Mouse (Mus musculus) cerebellum, adult 2 months (tissue): Measurements from ENCODE around the gene Lrp8. TPM values are rescaled to one million over a fixed set of nuclear protein-coding genes. Genes with fewer than 3 reads are reported as not detected.

ENCODE experiments used
- DNase-seq, 2 experiments: peaks; one replicate each; pipeline ENCODE4 v3.0.0; 2021
- H3K27ac ChIP-seq: fragments of 200-500 bp; 2 replicates; pipeline ENCODE4 v1.5.1; 2012; ENCODE audit warnings: low read length, control low read depth, inconsistent platforms; ENCODE audit not compliant: insufficient read depth
- H3K27me3 ChIP-seq: fragments of 200-500 bp; 2 replicates; pipeline ENCODE4 v1.6.1; 2012; ENCODE audit warnings: inconsistent platforms, mild to moderate bottlenecking, low read length, moderate library complexity; ENCODE audit not compliant: control insufficient read depth, insufficient read depth
- H3K4me1 ChIP-seq: fragments of 200-500 bp; 2 replicates; pipeline ENCODE4 v1.6.1; 2011; ENCODE audit warnings: low read length; ENCODE audit not compliant: control insufficient read depth, insufficient read depth
- H3K4me3 ChIP-seq: fragments of 200-500 bp; replicated peaks from 2 replicates; pipeline ENCODE3; 2011; ENCODE audit warnings: mild to moderate bottlenecking, low read depth, low read length, control low read depth; ENCODE audit not compliant: insufficient read depth
- CTCF ChIP-seq: fragments of 200-500 bp; IDR thresholded peaks from 2 replicates; pipeline ENCODE4 v1.5.1; 2011; ENCODE audit warnings: low read depth, mild to moderate bottlenecking, control low read depth, low read length, moderate library complexity, borderline replicate concordance; ENCODE audit not compliant: insufficient read depth
- POLR2A ChIP-seq: fragments of 200-500 bp; IDR thresholded peaks from 2 replicates; pipeline ENCODE4 v1.6.1; 2011; ENCODE audit warnings: low read length, control low read depth, borderline replicate concordance; ENCODE audit not compliant: insufficient read depth
- WGBS: fragments of 180-500 bp; shearing (Covaris S2); methylation state at CpG from one replicate; pipeline ENCODE4 v1.1.7; 2018; 5-methylcytosine and 5-hydroxymethylcytosine counted together
- polyA plus RNA-seq: library from polyadenylated mRNA; depleted of rRNA; stranded (reverse); fragments of >200 nt; gene quantifications from 2 replicates; pipeline ENCODE4 v1.2.3, GENCODE M21; 2012

Gene Lrp8
- polyA plus RNA-seq, 1 experiment, result 55.4 TPM

DNA sequence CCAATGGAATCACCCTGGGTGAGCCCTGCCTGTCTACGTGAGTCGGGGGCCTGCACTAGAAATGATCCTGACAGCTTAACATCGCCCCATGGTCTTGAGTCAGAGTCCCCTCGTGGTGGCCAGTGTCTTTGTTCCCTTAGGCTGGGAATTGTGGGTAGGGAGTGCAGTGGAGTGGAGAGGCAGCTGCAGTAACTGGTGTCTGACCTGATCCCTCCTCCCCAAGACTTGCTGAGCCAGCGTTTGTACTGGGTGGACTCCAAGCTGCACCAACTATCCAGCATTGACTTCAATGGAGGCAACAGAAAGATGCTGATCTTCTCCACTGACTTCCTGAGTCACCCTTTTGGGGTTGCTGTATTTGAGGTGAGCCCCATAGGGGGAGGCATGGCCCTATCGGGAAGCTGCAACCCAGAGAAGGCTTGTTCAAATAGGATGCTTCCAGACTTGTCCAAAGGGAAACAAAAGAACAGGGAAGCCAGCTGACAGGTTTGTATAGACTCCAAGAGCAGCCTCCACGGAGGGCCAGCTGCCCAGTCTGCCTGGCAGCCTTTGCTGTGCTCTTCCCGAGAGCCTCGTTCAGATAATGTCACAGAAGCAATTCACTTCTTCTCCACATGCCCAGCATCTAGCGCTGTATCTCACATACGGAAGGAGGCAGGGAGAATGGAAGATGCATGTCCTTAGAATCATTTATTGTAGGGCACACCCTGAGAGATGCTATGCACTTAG is 55.1 kb downstream of the Lrp8 start:
- Histone ChIP-seq H3K4me1 (peaks cover 12% of the 10 kb centered on the region), H3K27me3 (no peaks in the 10 kb centered on the region), H3K4me3 (no peak overlapping the region), H3K27ac (peak overlapping the region; percentile 12)
- DNase-seq, result peak; percentile 54 to 72
- 18% methylated on average over 11 of the region's 11 CpGs for WGBS
- TF ChIP-seq CTCF (peak; percentile 46; the same call in 1 of the 2 replicates), POLR2A (no peak)

DNA sequence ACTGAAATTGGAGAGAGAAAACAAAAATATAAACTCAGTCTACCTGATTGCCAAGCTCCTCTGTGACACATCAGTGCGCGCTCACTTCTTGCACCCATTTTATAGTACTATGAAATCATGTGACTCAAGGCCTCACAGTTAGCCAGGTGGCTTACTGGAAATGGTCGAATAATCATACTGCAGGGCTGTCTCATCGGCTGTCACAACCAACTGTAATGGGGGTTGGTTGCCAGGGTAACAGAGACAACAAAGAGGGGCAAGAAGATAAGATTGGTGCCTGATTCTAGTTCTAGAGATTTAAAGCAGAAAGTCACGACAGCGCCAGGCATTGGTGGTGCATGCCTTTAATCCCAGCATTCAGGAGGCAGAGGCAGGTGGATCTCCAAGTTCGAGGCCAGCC is 56.9 kb downstream of the Lrp8 start:
- Histone ChIP-seq H3K4me1 (peaks cover 9% of the 10 kb centered on the region), H3K4me3 (no peak overlapping the region), H3K27ac (no peak overlapping the region), H3K27me3 (no peaks in the 10 kb centered on the region)
- DNase-seq, result no peak
- TF ChIP-seq CTCF, result no peak
- no peak for TF ChIP-seq POLR2A
- 82% methylated on average over 7 of the region's 7 CpGs for WGBS

DNA sequence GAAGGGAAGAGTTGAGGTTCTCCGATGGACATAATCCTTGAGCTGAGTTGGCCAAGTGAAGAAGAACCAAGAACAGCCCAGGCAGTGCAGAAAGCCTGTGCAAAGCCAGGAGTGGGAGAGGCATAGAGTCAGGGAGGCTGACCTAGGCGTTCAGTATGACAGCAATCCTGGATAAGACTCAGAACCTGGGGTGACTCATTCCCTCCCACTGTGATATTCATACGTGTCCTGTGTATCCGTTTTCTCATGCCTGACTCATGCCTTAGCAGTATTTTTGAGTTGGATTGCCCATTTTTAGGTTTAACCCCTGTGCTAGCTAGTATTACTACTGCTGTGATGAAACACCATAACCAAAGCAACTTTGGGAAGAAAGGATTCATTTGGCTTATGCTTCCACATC is 62.8 kb downstream of the Lrp8 start:
- Histone ChIP-seq H3K4me1 (no peaks in the 10 kb centered on the region), H3K27me3 (no peaks in the 10 kb centered on the region), H3K4me3 (no peak overlapping the region), H3K27ac (no peak overlapping the region)
- WGBS, result 51% methylated on average over 4 of the region's 4 CpGs
- DNase-seq, result no peak
- no peak for TF ChIP-seq POLR2A
- TF ChIP-seq CTCF, result no peak

DNA sequence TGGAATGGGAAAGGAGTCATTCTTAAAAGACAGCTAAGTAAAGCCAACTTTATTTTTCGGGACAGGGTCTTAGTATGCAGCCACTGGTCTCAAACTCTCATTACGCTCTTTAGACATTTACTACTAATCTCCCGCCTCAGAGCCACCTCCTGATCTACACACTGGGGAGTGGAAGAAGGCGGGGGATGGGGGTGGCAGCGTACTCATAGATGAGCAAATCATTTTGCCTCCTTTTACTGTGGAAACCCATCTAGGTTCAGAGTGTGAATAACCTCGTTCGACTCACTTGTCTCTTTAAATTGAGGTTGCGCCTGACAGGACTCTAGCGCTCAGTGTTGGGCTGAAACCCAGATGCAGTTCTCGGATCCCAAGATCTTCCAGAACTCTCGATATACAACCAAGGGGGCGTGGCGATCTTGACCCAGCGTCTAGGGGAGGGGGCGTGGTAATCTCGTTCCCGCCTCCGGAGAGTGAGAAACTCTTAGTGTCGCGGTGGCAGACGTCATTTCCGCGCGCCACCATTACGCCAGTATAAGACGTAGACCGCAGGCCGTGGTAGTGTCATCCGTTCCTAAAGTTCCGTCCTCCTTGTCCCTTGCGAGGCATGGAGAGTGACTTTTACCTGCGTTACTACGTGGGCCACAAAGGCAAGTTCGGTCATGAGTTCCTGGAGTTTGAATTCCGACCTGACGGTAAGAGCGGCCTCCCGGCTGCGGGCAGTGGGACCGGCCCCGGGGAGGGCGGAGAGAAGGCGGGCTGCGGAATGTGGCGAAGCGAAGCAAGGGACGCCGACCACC is 77.4 kb downstream of the Lrp8 start, which contains the start of gene Magoh:
Gene Magoh (plus strand): TSS at position 502 of the 797 bp plus-strand sequence.
- H3K4me3 ChIP-seq, result peak within 1 kb of the TSS; percentile 72
- DNase-seq, result peak; percentile 94 to 95
- peak within 1 kb of the TSS; percentile 4; the same call in 1 of the 2 replicates for H3K27ac ChIP-seq
- WGBS, result 2% methylated on average over 48 of the region's 48 CpGs
- TF ChIP-seq CTCF (no peak), POLR2A (peak; percentile 95)
- H3K4me1 ChIP-seq, result peaks cover 2% of the 10 kb centered on the region; the same call in 1 of the 2 replicates
- no peaks in the 10 kb centered on the region for H3K27me3 ChIP-seq

DNA sequence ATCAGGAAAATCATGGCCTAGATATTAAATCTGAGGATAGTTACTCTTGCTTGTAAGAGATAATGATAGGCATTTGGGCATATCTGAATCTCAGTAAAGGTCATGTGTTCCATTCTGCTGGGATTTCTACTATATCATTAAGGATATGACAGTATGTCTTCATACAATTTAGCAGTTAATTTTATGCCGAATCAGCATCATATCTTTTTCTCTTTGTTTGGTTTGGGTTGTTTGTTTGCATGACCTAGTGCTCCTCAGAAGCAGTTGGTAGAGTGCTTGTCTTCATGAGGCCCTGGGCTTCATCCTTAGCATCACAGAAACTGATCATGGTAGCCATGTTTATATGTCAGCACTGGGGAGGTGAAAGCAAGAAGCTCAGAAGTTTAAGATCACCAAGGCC is 79.6 kb downstream of the Lrp8 start:
- H3K27ac ChIP-seq, result no peak overlapping the region
- TF ChIP-seq CTCF (no peak), POLR2A (no peak)
- 97% methylated on average over 1 of the region's 1 CpGs for WGBS
- peaks cover 2% of the 10 kb centered on the region; the same call in 1 of the 2 replicates for H3K4me1 ChIP-seq
- no peaks in the 10 kb centered on the region for H3K27me3 ChIP-seq
- DNase-seq, result no peak
- no peak overlapping the region for H3K4me3 ChIP-seq

DNA sequence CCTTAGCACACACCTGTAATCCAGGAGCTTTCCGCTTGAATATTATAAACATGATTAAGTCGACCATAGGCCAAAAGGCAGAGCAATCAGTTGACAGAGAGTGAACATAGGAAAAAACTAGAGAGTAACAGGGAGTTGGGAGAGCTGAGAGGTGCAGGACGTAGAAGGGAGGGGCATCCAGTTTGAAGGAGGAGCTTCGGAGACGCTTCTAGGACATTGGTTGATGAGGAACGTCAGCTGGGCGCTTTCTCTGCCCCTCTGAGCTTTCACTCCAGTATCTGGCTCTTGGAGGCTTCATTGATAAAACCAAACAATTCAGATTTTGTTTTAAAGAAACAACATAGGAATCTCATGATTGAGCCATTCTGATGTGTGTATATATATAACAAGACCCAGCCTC is 84.3 kb downstream of the Lrp8 start:
- Histone ChIP-seq H3K27me3 (no peaks in the 10 kb centered on the region), H3K27ac (no peak overlapping the region), H3K4me1 (peaks cover 3% of the 10 kb centered on the region; the same call in 1 of the 2 replicates), H3K4me3 (no peak overlapping the region)
- no peak for DNase-seq
- WGBS, result 79% methylated on average over 7 of the region's 7 CpGs
- TF ChIP-seq CTCF, result no peak
- no peak for TF ChIP-seq POLR2A

DNA sequence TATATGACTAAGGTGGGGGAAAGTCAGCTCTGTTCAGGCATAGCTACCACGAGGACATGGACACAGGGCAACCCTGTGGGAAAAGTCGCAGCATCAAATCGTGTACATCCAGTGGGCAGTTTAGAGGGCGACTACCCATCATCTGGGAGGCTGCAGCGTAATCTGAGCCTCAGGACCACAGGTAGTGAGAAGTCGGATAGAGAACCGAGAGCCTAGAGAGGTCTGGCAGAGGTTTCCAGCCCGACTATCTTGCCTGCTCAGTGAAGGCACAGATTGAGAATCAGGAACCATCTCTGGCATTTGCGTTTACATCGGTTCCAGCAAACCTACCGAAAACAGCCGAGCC is 87.3 kb downstream of the Lrp8 start:
- Histone ChIP-seq H3K27ac (peak overlapping the region; percentile 41), H3K27me3 (no peaks in the 10 kb centered on the region), H3K4me1 (peaks cover 3% of the 10 kb centered on the region; the same call in 1 of the 2 replicates), H3K4me3 (peak overlapping the region; percentile 91)
- 1% methylated on average over 12 of the region's 12 CpGs for WGBS
- no peak for DNase-seq
- TF ChIP-seq POLR2A (no peak), CTCF (no peak)
